Mouse (Mus musculus) G1E (cell line): Measurements from ENCODE around the gene Stk39.

Source experiments
- CTCF ChIP-seq: IDR thresholded peaks from 2 replicates; pipeline ENCODE4 v1.5.1; 2012; ENCODE audit warnings: low read depth, low read length, inconsistent platforms, mixed read lengths
- GATA1 ChIP-seq: IDR thresholded peaks from 2 replicates; pipeline ENCODE4 v1.6.1; 2012; ENCODE audit warnings: borderline replicate concordance, low read length, inconsistent platforms, mixed read lengths
- POLR2AphosphoS5 ChIP-seq: IDR thresholded peaks from 2 replicates; pipeline ENCODE4 v1.6.1; 2012; ENCODE audit warnings: low read depth, low read length, inconsistent platforms; ENCODE audit not compliant: insufficient replicate concordance
- TAL1 ChIP-seq: conservative IDR thresholded peaks from 2 replicates; pipeline ENCODE4 v1.6.1; 2012; ENCODE audit warnings: low read depth, low read length, inconsistent platforms, mixed read lengths

GRCm38 (mm10) chr2:68242069-68242468 is 230.0 kb downstream of the Stk39 start:
- TF ChIP-seq CTCF (no peak), TAL1 (no peak), GATA1 (no peak), POLR2AphosphoS5 (no peak)
